Mouse (Mus musculus): ENCODE measurements around the gene Gramd1c. TPM values are rescaled to one million over a fixed set of nuclear protein-coding genes. Genes with fewer than 3 reads are reported as not detected.
A peak's percentile ranks its signal among the peaks of the same experiment; 100 is the strongest.

Gramd1c gene
- polyA plus RNA-seq, 1 experiment from 2014 or later, result 5.7 TPM

DNA sequence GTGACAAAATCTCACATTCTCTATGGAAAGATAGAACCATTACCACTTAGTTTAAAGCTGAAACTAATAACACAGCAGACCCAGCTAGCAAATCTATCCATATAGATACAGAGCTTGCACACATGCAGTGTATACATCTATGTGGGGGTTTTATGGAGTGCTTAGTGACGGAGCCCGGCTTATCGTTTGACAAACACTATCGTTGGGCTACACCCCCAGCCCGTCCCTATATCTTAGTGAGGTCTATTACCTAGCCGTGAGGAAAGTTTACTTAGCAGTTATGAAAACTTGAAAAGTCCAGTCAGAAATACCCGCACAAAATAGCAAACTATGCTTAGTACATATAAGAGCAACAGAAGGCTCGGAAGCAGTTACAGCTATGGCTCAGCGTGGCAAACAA lies 91.4 kb downstream of the Gramd1c start:
- ATAC-seq (replicated peaks; ENCODE audit: low FRiP score, low read depth) (no peak), DNase-seq (ENCODE audit: low spot score) (no peak)
- no peak overlapping the region for H3K4me2 ChIP-seq (ENCODE audit: low read length)
- 86% methylated on average over 9 of the region's 9 CpGs for WGBS
- H3K9ac ChIP-seq (ENCODE audit: low read depth, low read length), result no peak overlapping the region
- H3K27me3 ChIP-seq (ENCODE audit: insufficient read depth, low read length), result no peaks in the 10 kb centered on the region
- TF ChIP-seq CTCF (IDR thresholded peaks at IDR 0.05; ENCODE audit: low read depth), result no peak
- no peak overlapping the region for H3K4me3 ChIP-seq (replicated peaks; ENCODE audit: low read depth, low read length)
- no peak overlapping the region for H3K27ac ChIP-seq
- H3K9me3 ChIP-seq (replicated peaks; ENCODE audit: low read length), result no peaks in the 10 kb centered on the region
- H3K4me1 ChIP-seq (replicated peaks; ENCODE audit: insufficient read depth, low read length), result no peaks in the 10 kb centered on the region
- no peaks in the 10 kb centered on the region for H3K36me3 ChIP-seq (ENCODE audit: insufficient read depth, low read length)

DNA sequence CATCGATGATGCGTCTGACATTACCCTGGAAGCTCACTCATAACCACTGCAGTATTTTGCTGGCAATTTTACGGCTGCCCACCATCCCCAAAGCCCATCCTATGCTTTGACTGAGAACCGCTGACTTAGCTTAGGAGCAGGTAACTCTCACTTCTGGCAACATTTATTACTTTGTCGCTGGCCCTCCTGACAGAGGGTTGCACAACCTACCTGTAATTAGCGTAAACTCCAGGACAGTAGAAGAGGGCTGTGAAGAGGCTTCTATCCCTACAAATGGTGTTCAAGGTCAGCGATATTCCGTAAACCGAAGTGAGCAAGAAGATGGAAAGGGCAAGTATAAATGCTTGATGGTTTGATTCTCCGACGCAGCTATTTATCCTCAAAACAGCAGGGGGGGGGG lies 92.0 kb downstream of the Gramd1c start:
- WGBS, result 94% methylated on average over 11 of the region's 11 CpGs
- Histone ChIP-seq H3K36me3 (ENCODE audit: insufficient read depth, low read length) (no peaks in the 10 kb centered on the region), H3K4me2 (ENCODE audit: low read length) (no peak overlapping the region), H3K4me1 (replicated peaks; ENCODE audit: insufficient read depth, low read length) (no peaks in the 10 kb centered on the region), H3K9ac (ENCODE audit: low read depth, low read length) (no peak overlapping the region), H3K9me3 (replicated peaks; ENCODE audit: low read length) (no peaks in the 10 kb centered on the region), H3K27me3 (ENCODE audit: insufficient read depth, low read length) (no peaks in the 10 kb centered on the region), H3K27ac (no peak overlapping the region), H3K4me3 (replicated peaks; ENCODE audit: low read depth, low read length) (no peak overlapping the region)
- no peak for TF ChIP-seq CTCF (IDR thresholded peaks at IDR 0.05; ENCODE audit: low read depth)
- no peak for ATAC-seq (replicated peaks; ENCODE audit: low FRiP score, low read depth)
- no peak for DNase-seq (ENCODE audit: low spot score)

DNA sequence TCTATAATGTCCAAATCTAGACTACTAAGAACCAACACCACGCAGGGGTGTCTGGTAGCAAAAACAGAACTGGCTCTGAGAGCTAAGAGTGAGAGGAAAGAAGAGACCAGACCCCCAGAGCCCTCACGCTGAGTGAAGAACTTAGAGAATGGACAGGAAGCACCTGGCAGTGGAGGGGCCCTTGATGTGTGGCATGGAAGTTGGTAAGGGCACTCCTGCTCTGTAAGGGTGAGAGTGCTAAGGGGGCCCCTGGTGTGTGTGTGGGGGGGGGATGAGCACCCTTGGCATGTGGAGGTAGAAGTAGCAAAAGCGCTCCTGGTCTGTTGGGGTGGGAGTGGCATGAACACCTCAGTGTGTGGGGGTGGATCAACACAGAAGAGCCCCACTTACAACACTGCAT lies 92.7 kb downstream of the Gramd1c start:
- no peak for DNase-seq (ENCODE audit: low spot score)
- no peak overlapping the region for H3K27ac ChIP-seq
- no peaks in the 10 kb centered on the region for H3K27me3 ChIP-seq (ENCODE audit: insufficient read depth, low read length)
- H3K9ac ChIP-seq (ENCODE audit: low read depth, low read length), result no peak overlapping the region
- no peaks in the 10 kb centered on the region for H3K36me3 ChIP-seq (ENCODE audit: insufficient read depth, low read length)
- ATAC-seq (replicated peaks; ENCODE audit: low FRiP score, low read depth), result no peak
- no peak for TF ChIP-seq CTCF (IDR thresholded peaks at IDR 0.05; ENCODE audit: low read depth)
- H3K4me3 ChIP-seq (replicated peaks; ENCODE audit: low read depth, low read length), result no peak overlapping the region
- WGBS, result 83% methylated on average over 3 of the region's 3 CpGs
- H3K4me2 ChIP-seq (ENCODE audit: low read length), result no peak overlapping the region
- H3K9me3 ChIP-seq (replicated peaks; ENCODE audit: low read length), result no peaks in the 10 kb centered on the region
- H3K4me1 ChIP-seq (replicated peaks; ENCODE audit: insufficient read depth, low read length), result no peaks in the 10 kb centered on the region

DNA sequence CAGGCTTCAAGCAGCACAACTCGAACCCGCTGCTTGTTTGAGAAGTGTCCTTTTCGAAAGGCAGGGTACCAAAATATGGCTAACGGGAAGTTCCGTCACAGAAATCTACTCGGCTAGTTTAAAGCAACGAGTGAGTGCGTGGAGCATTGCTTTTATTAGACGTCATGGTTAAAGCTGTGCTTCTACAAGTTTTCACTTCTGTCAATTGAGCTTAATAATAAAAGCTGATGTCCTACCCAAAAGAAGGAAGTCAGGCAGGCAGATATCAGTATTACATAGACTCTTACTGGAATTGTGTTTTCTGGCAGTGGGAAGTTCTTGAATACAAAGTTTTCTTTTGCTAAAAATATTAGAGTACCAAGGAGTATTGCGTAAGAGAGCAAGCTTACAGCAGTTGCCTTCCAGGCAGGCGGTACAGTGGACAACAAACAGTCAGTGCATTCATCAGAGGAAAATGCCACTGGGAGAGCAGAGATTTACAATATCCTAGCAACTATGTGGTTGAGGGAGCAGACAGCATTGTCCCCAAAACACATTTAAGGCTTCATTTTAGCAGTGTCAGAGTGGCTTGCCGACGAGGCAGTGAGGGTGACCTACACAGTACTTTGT lies 97.3 kb downstream of the Gramd1c start:
- no peaks in the 10 kb centered on the region for H3K9me3 ChIP-seq (replicated peaks; ENCODE audit: low read length)
- no peaks in the 10 kb centered on the region for H3K27me3 ChIP-seq (ENCODE audit: insufficient read depth, low read length)
- ATAC-seq (replicated peaks; ENCODE audit: low FRiP score, low read depth) (no peak), DNase-seq (ENCODE audit: low spot score) (peak; percentile 1)
- no peak for TF ChIP-seq CTCF (IDR thresholded peaks at IDR 0.05; ENCODE audit: low read depth)
- H3K27ac ChIP-seq, result no peak overlapping the region
- no peak overlapping the region for H3K9ac ChIP-seq (ENCODE audit: low read depth, low read length)
- no peak overlapping the region for H3K4me3 ChIP-seq (replicated peaks; ENCODE audit: low read depth, low read length)
- no peaks in the 10 kb centered on the region for H3K36me3 ChIP-seq (ENCODE audit: insufficient read depth, low read length)
- 90% methylated on average over 13 of the region's 13 CpGs for WGBS
- no peak overlapping the region for H3K4me2 ChIP-seq (ENCODE audit: low read length)
- H3K4me1 ChIP-seq (replicated peaks; ENCODE audit: insufficient read depth, low read length), result no peaks in the 10 kb centered on the region

DNA sequence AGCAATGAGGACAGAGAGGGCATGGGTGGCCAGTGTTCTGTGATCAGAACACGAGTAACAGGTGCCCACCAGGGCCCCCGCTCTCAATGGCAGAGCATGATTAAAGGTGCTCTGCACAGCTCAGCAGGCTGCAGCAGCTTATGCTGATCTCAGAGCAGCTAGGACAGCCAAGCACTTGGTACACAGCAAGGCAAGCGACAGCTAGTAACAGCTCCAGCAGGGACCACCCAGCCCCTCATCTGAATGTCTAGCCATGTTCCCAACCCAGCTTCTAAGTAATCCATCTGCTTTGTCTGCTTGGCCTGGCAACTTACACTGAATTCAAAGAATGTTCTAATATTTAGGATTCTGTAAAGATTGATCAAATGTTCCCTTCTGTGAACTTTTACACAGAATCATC lies 99.4 kb downstream of the Gramd1c start:
- Histone ChIP-seq H3K4me3 (replicated peaks; ENCODE audit: low read depth, low read length) (no peak overlapping the region), H3K27ac (no peak overlapping the region), H3K27me3 (ENCODE audit: insufficient read depth, low read length) (no peaks in the 10 kb centered on the region), H3K4me1 (replicated peaks; ENCODE audit: insufficient read depth, low read length) (no peaks in the 10 kb centered on the region), H3K36me3 (ENCODE audit: insufficient read depth, low read length) (0 out of 2 replicates have a peak, but pooled peaks cover 4% of the 10 kb centered on the region), H3K9ac (ENCODE audit: low read depth, low read length) (no peak overlapping the region), H3K4me2 (ENCODE audit: low read length) (no peak overlapping the region), H3K9me3 (replicated peaks; ENCODE audit: low read length) (no peaks in the 10 kb centered on the region)
- no peak for TF ChIP-seq CTCF (IDR thresholded peaks at IDR 0.05; ENCODE audit: low read depth)
- 84% methylated on average over 3 of the region's 3 CpGs for WGBS
- no peak for DNase-seq (ENCODE audit: low spot score)
- no peak for ATAC-seq (replicated peaks; ENCODE audit: low FRiP score, low read depth)

DNA sequence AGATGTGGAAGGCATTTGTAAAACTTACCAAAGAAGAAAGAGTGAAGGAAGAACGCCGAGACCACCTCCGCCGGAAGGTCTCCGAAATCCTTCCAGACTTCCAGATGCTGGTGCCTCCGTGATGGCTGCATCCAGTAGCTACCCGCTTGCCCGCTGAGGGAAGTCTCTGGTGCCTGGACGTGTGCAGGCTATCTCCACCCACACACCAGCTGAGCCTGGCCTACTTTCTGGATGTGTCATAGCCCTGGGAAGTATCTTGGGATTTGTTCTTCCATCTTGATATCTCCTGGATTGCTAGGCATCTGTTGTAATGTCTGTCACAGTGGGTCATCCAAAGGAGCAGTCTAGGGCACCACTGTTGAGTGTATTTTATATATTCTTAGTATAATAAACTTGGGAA lies 99.9 kb downstream of the Gramd1c start:
- H3K4me2 ChIP-seq (ENCODE audit: low read length), result no peak overlapping the region
- H3K9ac ChIP-seq (ENCODE audit: low read depth, low read length), result no peak overlapping the region
- H3K9me3 ChIP-seq (replicated peaks; ENCODE audit: low read length), result no peaks in the 10 kb centered on the region
- no peaks in the 10 kb centered on the region for H3K4me1 ChIP-seq (replicated peaks; ENCODE audit: insufficient read depth, low read length)
- no peak overlapping the region for H3K4me3 ChIP-seq (replicated peaks; ENCODE audit: low read depth, low read length)
- H3K36me3 ChIP-seq (ENCODE audit: insufficient read depth, low read length), result 0 out of 2 replicates have a peak, but pooled peaks cover 4% of the 10 kb centered on the region
- ATAC-seq (replicated peaks; ENCODE audit: low FRiP score, low read depth) (no peak), DNase-seq (ENCODE audit: low spot score) (no peak)
- no peak overlapping the region for H3K27ac ChIP-seq
- 93% methylated on average over 9 of the region's 9 CpGs for WGBS
- no peaks in the 10 kb centered on the region for H3K27me3 ChIP-seq (ENCODE audit: insufficient read depth, low read length)
- TF ChIP-seq CTCF (IDR thresholded peaks at IDR 0.05; ENCODE audit: low read depth), result no peak

DNA sequence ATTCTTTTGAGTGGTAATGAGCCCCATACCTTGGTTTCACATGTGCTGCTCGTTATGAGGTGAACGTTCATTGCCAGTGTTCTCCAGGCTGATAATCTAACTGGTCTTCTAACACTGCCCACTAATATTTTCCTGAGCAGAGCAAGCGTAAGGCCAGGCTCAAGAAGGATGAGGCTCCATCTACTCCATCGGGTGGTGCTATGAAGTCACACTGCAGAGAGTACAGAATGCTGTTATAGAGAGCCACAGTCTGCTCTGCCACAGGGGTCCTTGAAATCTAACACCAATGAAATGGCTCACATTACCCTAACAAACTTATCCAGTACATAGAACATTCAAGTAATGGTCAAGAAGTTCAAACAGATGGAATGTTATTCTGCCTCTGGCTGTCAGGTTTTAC lies 105.1 kb downstream of the Gramd1c start:
- H3K4me3 ChIP-seq (replicated peaks; ENCODE audit: low read depth, low read length), result no peak overlapping the region
- no peak overlapping the region for H3K9ac ChIP-seq (ENCODE audit: low read depth, low read length)
- WGBS, result 83% methylated on average over 4 of the region's 4 CpGs
- no peaks in the 10 kb centered on the region for H3K27me3 ChIP-seq (ENCODE audit: insufficient read depth, low read length)
- no peak overlapping the region for H3K4me2 ChIP-seq (ENCODE audit: low read length)
- no peaks in the 10 kb centered on the region for H3K9me3 ChIP-seq (replicated peaks; ENCODE audit: low read length)
- H3K36me3 ChIP-seq (ENCODE audit: insufficient read depth, low read length), result 0 out of 2 replicates have a peak, but pooled peaks cover 4% of the 10 kb centered on the region
- H3K27ac ChIP-seq, result no peak overlapping the region
- DNase-seq (ENCODE audit: low spot score) (peak; percentile 5), ATAC-seq (replicated peaks; ENCODE audit: low FRiP score, low read depth) (no peak)
- H3K4me1 ChIP-seq (replicated peaks; ENCODE audit: insufficient read depth, low read length), result no peaks in the 10 kb centered on the region
- TF ChIP-seq CTCF (IDR thresholded peaks at IDR 0.05; ENCODE audit: low read depth), result no peak

All from kidney, postnatal 0 days (tissue).